Mouse (Mus musculus) heart, postnatal 0 days (tissue): ENCODE measurements around the gene Mrpl1.

ENCODE experiments used
- CTCF ChIP-seq: IDR thresholded peaks from 2 replicates; pipeline ENCODE4 v1.5.1; 2016; ENCODE audit warnings: antibody characterized with exemption, control low read depth, low read depth
- EP300 ChIP-seq: IDR thresholded peaks from 2 replicates; pipeline ENCODE4 v1.6.1; 2016; ENCODE audit warnings: antibody characterized with exemption, low read depth

DNA sequence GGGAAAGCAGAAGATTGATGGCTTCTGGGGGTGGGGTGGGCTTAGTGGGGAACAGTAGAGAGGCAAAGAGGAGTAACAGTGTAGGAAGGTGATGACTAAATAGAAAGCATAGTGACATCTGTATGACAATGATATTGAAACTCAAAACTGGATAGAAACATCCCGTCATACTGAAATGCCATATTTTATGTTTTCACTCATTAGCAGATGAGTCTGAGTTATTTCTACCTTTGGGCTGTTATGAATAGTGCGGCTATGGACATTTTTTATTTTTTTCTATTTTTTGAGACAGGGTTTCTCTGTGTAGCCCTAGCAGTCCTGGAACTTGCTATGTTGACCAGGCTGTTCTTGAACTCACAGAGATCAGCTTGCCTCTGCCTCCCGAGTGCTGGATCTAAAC is 13.7 kb downstream of the Mrpl1 start:
- no peak for TF ChIP-seq CTCF
- TF ChIP-seq EP300: no peak
